In genomic region chr4:148168287-148168686, GRCm38 (mm10) we compare ENCODE assay signal across 8 mouse cellular contexts. TPM values are rescaled to one million over a fixed set of nuclear protein-coding genes. Genes with fewer than 3 reads are reported as not detected.
DNase-seq lines count a peak whose midpoint lies in the region; ATAC-seq and TF ChIP-seq lines count a peak whose summit lies in the region.
"Had no signal": no experiment of that assay in that cellular context is flagged by ENCODE, and none has a peak within 500 bp of the region (broad histone marks: within the 10 kb centered on the region; RNA-seq: fewer than 3 reads in every experiment).

No protein-coding gene starts in this region.

- H3K4me2 ChIP-seq in kidney, embryonic 16.5 days (replicated peaks; ENCODE audit: low read depth, low read length): no peak overlapping the region

- no peak for ATAC-seq in kidney, embryonic 16.5 days (ENCODE audit: low FRiP score, low TSS enrichment)
- peak; percentile 62; the same call in 1 of the 2 replicates for ATAC-seq in G1E (ENCODE audit: extremely low read depth, insufficient number of reproducible peaks, low FRiP score, poor library complexity, severe bottlenecking)

- WGBS in kidney, embryonic 16.5 days: 19% methylated on average over 7 of the region's 7 CpGs
- WGBS in limb, embryonic 10.5 days: 31% methylated on average over 7 of the region's 7 CpGs

- peaks cover 82% of the 10 kb centered on the region for H3K27me3 ChIP-seq in kidney, embryonic 16.5 days (ENCODE audit: insufficient read depth, low read length)
- H3K27me3 ChIP-seq in C2C12 (ENCODE audit: control insufficient read depth, insufficient read depth, insufficient read length) (peaks cover 40% of the 10 kb centered on the region), G1E (ENCODE audit: insufficient read depth, low read length) (peaks cover 48% of the 10 kb centered on the region)
- H3K27me3 ChIP-seq in limb, embryonic 10.5 days (ENCODE audit: low read depth, poor library complexity, severe bottlenecking): peaks cover 97% of the 10 kb centered on the region

- no peaks in the 10 kb centered on the region for H3K79me2 ChIP-seq in C2C12 (ENCODE audit: control insufficient read depth, insufficient read depth)

- H3K36me3 ChIP-seq in kidney, embryonic 16.5 days (ENCODE audit: insufficient read depth, low read length): no peaks in the 10 kb centered on the region
- H3K36me3 ChIP-seq in C2C12 (ENCODE audit: control insufficient read depth, insufficient read depth): no peaks in the 10 kb centered on the region
- no peaks in the 10 kb centered on the region for H3K36me3 ChIP-seq in G1E (replicated peaks)
- no peaks in the 10 kb centered on the region for H3K36me3 ChIP-seq in limb, embryonic 10.5 days

- H3K4me3 ChIP-seq in kidney, embryonic 16.5 days (ENCODE audit: low read length): no peak overlapping the region
- H3K4me3 ChIP-seq in C2C12 (ENCODE audit: insufficient read depth, poor library complexity, severe bottlenecking) (no peak overlapping the region), G1E (ENCODE audit: low read depth, low read length) (no peak overlapping the region)
- no peak overlapping the region for H3K4me3 ChIP-seq in limb, embryonic 10.5 days

- DNase-seq in kidney, adult 9 months: peak; percentile 54
- DNase-seq in G1E (ENCODE audit: low spot score): peak; percentile 66
- peak; percentile 75 to 85 for DNase-seq in cerebellum, postnatal 25 days
- peak; percentile 75 for DNase-seq in limb, embryonic 10.5 days (ENCODE audit: low spot score)
- DNase-seq in right cerebral cortex, postnatal 4 days: peak; percentile 73

- H3K27ac ChIP-seq in kidney, embryonic 16.5 days (ENCODE audit: low read length): no peak overlapping the region
- H3K27ac ChIP-seq in limb, embryonic 10.5 days: no peak overlapping the region

- TF ChIP-seq CTCF in C2C12 (IDR thresholded peaks at IDR 0.05; ENCODE audit: control insufficient read depth, insufficient read depth, insufficient read length): peak; percentile 33
- peak; percentile 47; the same call in 1 of the 2 replicates for TF ChIP-seq CTCF in G1E (IDR thresholded peaks at IDR 0.05; ENCODE audit: low read depth, low read length)

- peaks cover 15% of the 10 kb centered on the region; the same call in 1 of the 2 replicates for H3K4me1 ChIP-seq in kidney, embryonic 16.5 days (ENCODE audit: insufficient read depth, low read length)
- H3K4me1 ChIP-seq in G1E (ENCODE audit: insufficient read depth, low read depth, low read length): peaks cover 17% of the 10 kb centered on the region
- peaks cover 37% of the 10 kb centered on the region for H3K4me1 ChIP-seq in limb, embryonic 10.5 days

- H3ac ChIP-seq in C2C12 (ENCODE audit: control insufficient read depth, insufficient read length, low read depth): no peak overlapping the region

- no peaks in the 10 kb centered on the region for H3K79me3 ChIP-seq in C2C12 (ENCODE audit: low read depth)

- no peak overlapping the region for H3K9ac ChIP-seq in kidney, embryonic 16.5 days (replicated peaks; ENCODE audit: low read length)

- H3K9me3 ChIP-seq in kidney, embryonic 16.5 days (ENCODE audit: low read length): no peaks in the 10 kb centered on the region
- H3K9me3 ChIP-seq in G1E (replicated peaks): no peaks in the 10 kb centered on the region
- no peaks in the 10 kb centered on the region for H3K9me3 ChIP-seq in limb, embryonic 10.5 days (replicated peaks)

TF ChIP-seq in C2C12, 6 proteins besides CTCF, POLR2A, EP300 and RAD21:
- TF ChIP-seq MYOG (IDR thresholded peaks at IDR 0.05; ENCODE audit: control insufficient read depth, extremely low read depth, insufficient read length) (no peak), MAX (IDR thresholded peaks at IDR 0.05) (peak; percentile 41)

RNA-seq across cellular contexts. Expression of gene Fbxo2, which starts 7.9 kb away (rescaled TPM):
- 1.8 and 2.3 TPM in 2 replicates for polyA plus RNA-seq in kidney, embryonic 16.5 days (2015; fragmentation: Nextera tagmentation; extraction: Ambion mirVana)
- polyA plus RNA-seq in C2C12 (2012; fragmentation: generic; extraction: Trizol) (14.2 TPM), G1E (2012) (0.12 and 0.44 TPM in 2 replicates)
- total RNA-seq in G1E (2014; fragmentation: Nextera tagmentation) (not detected in 2 replicates), G1E (2017) (0.49 and 0.64 TPM in 2 replicates)
- polyA plus RNA-seq in limb, embryonic 10.5 days (2016; fragmentation: Nextera tagmentation; extraction: Ambion mirVana): 0.49 and 0.65 TPM in 2 replicates
- total RNA-seq: gastrocnemius, postnatal 4 days had no signal

RNA-seq across cellular contexts. Expression of gene Fbxo44, which starts 8.0 kb away (rescaled TPM):
- 19.8 and 20.6 TPM in 2 replicates for polyA plus RNA-seq in kidney, embryonic 16.5 days (2015; fragmentation: Nextera tagmentation; extraction: Ambion mirVana)
- polyA plus RNA-seq in C2C12 (2012; fragmentation: generic; extraction: Trizol) (2.1 TPM), G1E (2012) (3.0 and 3.3 TPM in 2 replicates)
- total RNA-seq in G1E (2014; fragmentation: Nextera tagmentation) (7.5 and 10.1 TPM in 2 replicates), G1E (2017) (5.0 and 6.6 TPM in 2 replicates)
- 4.4 and 9.7 TPM in 2 replicates for polyA plus RNA-seq in limb, embryonic 10.5 days (2016; fragmentation: Nextera tagmentation; extraction: Ambion mirVana)

RNA-seq across cellular contexts. Expression of gene Fbxo6, which starts 16.3 kb away (rescaled TPM):
- 22.0 and 22.2 TPM in 2 replicates for polyA plus RNA-seq in kidney, embryonic 16.5 days (2015; fragmentation: Nextera tagmentation; extraction: Ambion mirVana)
- polyA plus RNA-seq in C2C12 (2012; fragmentation: generic; extraction: Trizol): 54.4 TPM
- total RNA-seq in G1E (2014; fragmentation: Nextera tagmentation): 108 and 115 TPM in 2 replicates
- 34.1 and 39.7 TPM in 2 replicates for total RNA-seq in G1E (2017)
- polyA plus RNA-seq in G1E (2012): 57.1 and 63.0 TPM in 2 replicates
- 9.0 and 11.1 TPM in 2 replicates for polyA plus RNA-seq in limb, embryonic 10.5 days (2016; fragmentation: Nextera tagmentation; extraction: Ambion mirVana)

RNA-seq across cellular contexts. Expression of gene Draxin, which starts 37.8 kb away (rescaled TPM):
- polyA plus RNA-seq in kidney, embryonic 16.5 days (2015; fragmentation: Nextera tagmentation; extraction: Ambion mirVana): 0.28 and 0.29 TPM in 2 replicates
- polyA plus RNA-seq in C2C12 (2012; fragmentation: generic; extraction: Trizol) (0.01 TPM), G1E (2012) (not detected in 2 replicates)
- total RNA-seq in G1E (2014; fragmentation: Nextera tagmentation) (not detected in 2 replicates), G1E (2017) (under 0.01 and 0.16 TPM in 2 replicates)
- 0.78 and 1.3 TPM in 2 replicates for polyA plus RNA-seq in limb, embryonic 10.5 days (2016; fragmentation: Nextera tagmentation; extraction: Ambion mirVana)

RNA-seq across cellular contexts. Expression of gene Mad2l2, which starts 38.1 kb away (rescaled TPM):
- 70.3 and 74.8 TPM in 2 replicates for polyA plus RNA-seq in kidney, embryonic 16.5 days (2015; fragmentation: Nextera tagmentation; extraction: Ambion mirVana)
- polyA plus RNA-seq in C2C12 (2012; fragmentation: generic; extraction: Trizol) (35.6 TPM), G1E (2012) (23.8 and 24.6 TPM in 2 replicates)
- total RNA-seq in G1E (2014; fragmentation: Nextera tagmentation) (25.1 and 40.0 TPM in 2 replicates), G1E (2017) (9.4 and 14.9 TPM in 2 replicates)
- 71.7 and 93.8 TPM in 2 replicates for polyA plus RNA-seq in limb, embryonic 10.5 days (2016; fragmentation: Nextera tagmentation; extraction: Ambion mirVana)
